Mouse (Mus musculus): Measurements from ENCODE around the gene March1. TPM values are rescaled to one million over a fixed set of nuclear protein-coding genes. Genes with fewer than 3 reads are reported as not detected.
A peak's percentile ranks its signal among the peaks of the same experiment; 100 is the strongest.

March1 gene
- polyA plus RNA-seq, 1 experiment from 2014 or later, result 0.23 TPM

- Histone ChIP-seq H3K4me3 (no peak overlapping the region), H3K4me1 (no peaks in the 10 kb centered on the region), H3K4me2 (no peak overlapping the region), H3K36me3 (no peaks in the 10 kb centered on the region), H3K9ac (no peak overlapping the region), H3K27ac (no peak overlapping the region), H3K9me3 (replicated peaks) (no peaks in the 10 kb centered on the region), H3K27me3 (replicated peaks) (no peaks in the 10 kb centered on the region)
- 72% methylated on average over 3 of the region's 3 CpGs for WGBS (ENCODE audit: insufficient replicate concordance)
- no peak for ATAC-seq
These were observed 582.5 kb downstream of the March1 start for GRCm38 (mm10) chr8:66200169-66200568.

DNA sequence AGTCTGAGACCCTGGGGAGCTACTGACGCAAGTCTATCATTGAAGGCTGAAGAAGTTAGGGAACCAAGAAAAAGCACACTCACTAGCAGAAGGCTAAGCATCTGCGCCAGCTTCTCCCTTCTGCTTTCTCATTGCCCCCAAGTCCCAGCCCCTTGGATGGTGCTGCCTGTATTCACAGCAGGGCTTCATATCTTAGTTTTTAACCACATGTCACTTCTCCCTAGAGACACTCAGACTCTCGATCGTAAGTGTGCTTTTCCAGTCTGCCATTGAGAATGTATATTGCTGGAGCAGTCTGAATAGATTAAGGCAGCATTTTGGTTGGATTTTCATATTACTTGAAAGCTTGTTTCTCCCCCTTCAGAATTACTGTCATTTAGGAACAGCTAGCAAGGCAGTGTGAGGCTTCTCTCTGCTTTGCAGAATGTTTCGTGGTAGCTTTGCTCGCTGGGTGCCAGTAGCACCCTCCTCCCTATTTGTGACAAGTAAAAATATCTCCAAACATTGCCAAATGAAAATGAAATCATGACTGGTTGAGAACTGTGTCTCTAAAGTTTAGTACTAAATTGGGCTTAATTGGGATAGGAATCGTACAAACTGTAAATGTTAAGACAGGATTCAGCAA, 586.2 kb downstream of the March1 start:
- H3K9ac ChIP-seq, result no peak overlapping the region
- no peaks in the 10 kb centered on the region for H3K27me3 ChIP-seq (replicated peaks)
- no peaks in the 10 kb centered on the region for H3K4me1 ChIP-seq
- no peaks in the 10 kb centered on the region for H3K9me3 ChIP-seq (replicated peaks)
- H3K4me3 ChIP-seq, result no peak overlapping the region
- 78% methylated on average over 7 of the region's 7 CpGs for WGBS (ENCODE audit: insufficient replicate concordance)
- no peak overlapping the region for H3K4me2 ChIP-seq
- H3K27ac ChIP-seq, result no peak overlapping the region
- ATAC-seq, result no peak
- no peaks in the 10 kb centered on the region for H3K36me3 ChIP-seq

DNA sequence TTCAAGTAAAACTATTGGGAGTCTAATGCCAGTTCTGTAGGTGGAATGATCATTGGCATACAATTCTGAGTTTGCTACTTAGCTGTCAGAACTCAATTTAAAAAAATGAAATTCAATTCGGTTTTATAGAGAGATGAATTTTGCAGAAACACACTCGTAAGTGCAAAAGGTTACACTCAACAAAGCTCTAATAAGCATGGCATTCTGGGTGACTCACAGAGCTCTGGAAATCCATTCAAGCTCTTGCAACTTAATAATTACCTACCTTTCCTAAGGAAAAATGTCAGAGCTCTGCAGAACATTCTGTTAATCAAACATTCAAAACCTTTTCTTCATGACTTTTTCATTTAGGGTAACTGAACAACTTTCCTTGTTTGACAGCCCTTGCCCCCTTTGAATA, 591.9 kb downstream of the March1 start:
- WGBS (ENCODE audit: insufficient replicate concordance), result 45% methylated on average over 2 of the region's 2 CpGs
- Histone ChIP-seq H3K4me3 (no peak overlapping the region), H3K9ac (no peak overlapping the region), H3K27ac (no peak overlapping the region), H3K9me3 (replicated peaks) (no peaks in the 10 kb centered on the region), H3K4me1 (no peaks in the 10 kb centered on the region), H3K4me2 (no peak overlapping the region), H3K27me3 (replicated peaks) (no peaks in the 10 kb centered on the region), H3K36me3 (no peaks in the 10 kb centered on the region)
- no peak for ATAC-seq

DNA sequence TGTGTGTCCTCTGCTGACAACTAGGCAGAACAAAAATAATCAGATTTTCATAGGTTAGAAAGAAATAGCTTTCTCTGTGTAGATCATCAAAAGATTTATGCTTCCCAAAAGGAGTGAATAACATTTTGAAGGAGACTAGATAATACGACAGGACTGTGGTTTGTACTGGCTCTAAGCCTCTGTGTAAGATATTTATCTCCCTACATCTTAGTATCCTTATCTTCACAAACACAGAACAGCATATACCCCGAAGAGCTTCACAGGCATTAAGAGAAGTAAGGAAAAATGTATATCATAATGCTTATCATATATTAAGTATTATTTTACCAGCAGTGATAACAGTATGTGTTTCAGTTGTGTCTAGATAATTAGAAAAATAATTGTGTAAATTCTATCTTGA, 592.6 kb downstream of the March1 start:
- Histone ChIP-seq H3K27me3 (replicated peaks) (no peaks in the 10 kb centered on the region), H3K9me3 (replicated peaks) (no peaks in the 10 kb centered on the region), H3K4me2 (no peak overlapping the region), H3K4me3 (no peak overlapping the region), H3K4me1 (no peaks in the 10 kb centered on the region), H3K9ac (no peak overlapping the region), H3K36me3 (no peaks in the 10 kb centered on the region), H3K27ac (no peak overlapping the region)
- 37% methylated on average over 2 of the region's 2 CpGs for WGBS (ENCODE audit: insufficient replicate concordance)
- no peak for ATAC-seq

GRCm38 (mm10) chr8:66219974-66220373, 602.3 kb downstream of the March1 start:
- Histone ChIP-seq H3K36me3 (no peaks in the 10 kb centered on the region), H3K27ac (no peak overlapping the region), H3K27me3 (replicated peaks) (no peaks in the 10 kb centered on the region), H3K4me3 (no peak overlapping the region), H3K4me1 (no peaks in the 10 kb centered on the region), H3K4me2 (no peak overlapping the region), H3K9me3 (replicated peaks) (no peaks in the 10 kb centered on the region), H3K9ac (no peak overlapping the region)
- no peak for ATAC-seq
- WGBS (ENCODE audit: insufficient replicate concordance), result 40% methylated on average over 1 of the region's 1 CpGs

DNA sequence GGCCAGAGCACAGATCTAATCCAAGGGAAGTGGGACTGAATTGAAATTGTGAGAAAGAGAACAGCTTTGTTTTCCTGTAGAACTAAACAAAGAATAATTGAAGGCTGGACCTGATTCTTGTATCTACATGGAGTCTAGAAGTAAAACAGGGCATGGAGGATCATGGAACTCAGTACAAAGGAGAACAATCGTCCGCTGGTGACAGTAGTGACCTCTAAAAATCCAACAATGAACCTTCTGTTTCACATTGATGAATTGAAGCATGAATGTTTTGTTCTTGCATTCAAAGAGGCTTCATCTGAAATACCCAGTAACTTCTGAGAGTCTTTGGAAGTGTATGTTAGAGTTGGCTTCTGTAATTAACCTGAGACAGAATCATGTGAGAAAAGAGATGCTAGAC, 612.2 kb downstream of the March1 start:
- Histone ChIP-seq H3K27ac (no peak overlapping the region), H3K4me3 (no peak overlapping the region), H3K27me3 (replicated peaks) (no peaks in the 10 kb centered on the region), H3K9ac (no peak overlapping the region), H3K36me3 (no peaks in the 10 kb centered on the region), H3K9me3 (replicated peaks) (no peaks in the 10 kb centered on the region), H3K4me2 (no peak overlapping the region), H3K4me1 (no peaks in the 10 kb centered on the region)
- WGBS (ENCODE audit: insufficient replicate concordance), result 57% methylated on average over 2 of the region's 2 CpGs
- ATAC-seq, result no peak

DNA sequence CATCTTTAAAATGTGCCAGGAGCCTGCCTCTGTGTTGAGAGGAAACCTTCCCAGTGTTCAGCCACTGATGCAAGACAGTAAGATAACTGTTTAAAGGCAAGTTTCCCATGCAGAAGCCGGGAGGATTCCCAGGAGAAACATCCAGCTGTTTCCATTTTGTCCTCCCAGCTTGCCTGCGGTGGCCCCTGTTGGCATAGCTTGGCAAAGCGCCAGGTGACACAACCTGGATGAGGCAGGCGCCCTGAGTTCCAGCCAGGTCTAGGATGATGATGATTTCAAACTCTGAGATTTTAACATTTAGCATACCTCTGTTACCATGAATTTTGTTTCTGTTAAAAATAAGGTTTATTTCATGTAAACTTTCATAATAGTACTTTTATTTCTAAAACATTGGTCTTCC, 651.8 kb downstream of the March1 start:
- Histone ChIP-seq H3K27ac (no peak overlapping the region), H3K27me3 (replicated peaks) (no peaks in the 10 kb centered on the region), H3K4me1 (no peaks in the 10 kb centered on the region), H3K4me3 (no peak overlapping the region), H3K9ac (no peak overlapping the region), H3K4me2 (no peak overlapping the region), H3K9me3 (replicated peaks) (no peaks in the 10 kb centered on the region), H3K36me3 (no peaks in the 10 kb centered on the region)
- WGBS (ENCODE audit: insufficient replicate concordance), result 52% methylated on average over 4 of the region's 4 CpGs
- ATAC-seq, result no peak

- Histone ChIP-seq H3K9me3 (replicated peaks) (no peaks in the 10 kb centered on the region), H3K36me3 (no peaks in the 10 kb centered on the region), H3K27me3 (replicated peaks) (no peaks in the 10 kb centered on the region), H3K4me1 (no peaks in the 10 kb centered on the region), H3K9ac (no peak overlapping the region), H3K4me2 (no peak overlapping the region), H3K4me3 (no peak overlapping the region), H3K27ac (no peak overlapping the region)
- WGBS (ENCODE audit: insufficient replicate concordance), result 66% methylated on average over 2 of the region's 2 CpGs
- no peak for ATAC-seq
These were observed 652.4 kb downstream of the March1 start for GRCm38 (mm10) chr8:66270116-66270515.

- 77% methylated on average over 7 of the region's 7 CpGs for WGBS (ENCODE audit: insufficient replicate concordance)
- Histone ChIP-seq H3K4me3 (no peak overlapping the region), H3K36me3 (no peaks in the 10 kb centered on the region), H3K9ac (no peak overlapping the region), H3K9me3 (replicated peaks) (no peaks in the 10 kb centered on the region), H3K4me2 (no peak overlapping the region), H3K27ac (no peak overlapping the region), H3K27me3 (replicated peaks) (no peaks in the 10 kb centered on the region), H3K4me1 (no peaks in the 10 kb centered on the region)
- no peak for ATAC-seq
These were observed 700.1 kb downstream of the March1 start for GRCm38 (mm10) chr8:66317824-66318223.

GRCm38 (mm10) chr8:66323045-66323807, 705.5 kb downstream of the March1 start:
- H3K27ac ChIP-seq, result no peak overlapping the region
- H3K36me3 ChIP-seq, result no peaks in the 10 kb centered on the region
- H3K4me2 ChIP-seq, result no peak overlapping the region
- peak; percentile 73 for ATAC-seq
- no peak overlapping the region for H3K9ac ChIP-seq
- H3K4me3 ChIP-seq, result no peak overlapping the region
- H3K27me3 ChIP-seq (replicated peaks), result no peaks in the 10 kb centered on the region
- no peaks in the 10 kb centered on the region for H3K4me1 ChIP-seq
- H3K9me3 ChIP-seq (replicated peaks), result no peaks in the 10 kb centered on the region
- WGBS (ENCODE audit: insufficient replicate concordance), result 13% methylated on average over 4 of the region's 4 CpGs

DNA sequence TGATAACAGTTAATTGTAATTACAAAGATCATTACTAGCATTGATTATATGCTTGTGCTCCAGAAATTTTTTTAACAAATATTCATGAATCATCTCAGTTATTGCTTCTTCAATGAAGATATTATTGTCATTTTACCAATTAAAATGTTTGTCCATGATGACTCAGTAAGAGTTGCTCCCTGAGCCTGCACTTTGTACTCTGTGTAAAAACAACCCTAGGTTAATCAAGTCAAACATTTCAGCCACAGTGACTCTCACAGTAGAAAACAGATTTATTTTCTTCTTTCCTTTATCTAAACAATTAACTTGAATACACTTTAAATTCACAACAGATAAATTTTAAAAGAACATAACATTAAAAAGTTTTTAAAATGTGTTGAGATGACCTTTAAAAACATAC, 708.7 kb downstream of the March1 start:
- Histone ChIP-seq H3K27ac (no peak overlapping the region), H3K9me3 (replicated peaks) (no peaks in the 10 kb centered on the region), H3K4me3 (no peak overlapping the region), H3K36me3 (no peaks in the 10 kb centered on the region), H3K9ac (no peak overlapping the region), H3K4me1 (no peaks in the 10 kb centered on the region), H3K27me3 (replicated peaks) (no peaks in the 10 kb centered on the region), H3K4me2 (no peak overlapping the region)
- no peak for ATAC-seq

DNA sequence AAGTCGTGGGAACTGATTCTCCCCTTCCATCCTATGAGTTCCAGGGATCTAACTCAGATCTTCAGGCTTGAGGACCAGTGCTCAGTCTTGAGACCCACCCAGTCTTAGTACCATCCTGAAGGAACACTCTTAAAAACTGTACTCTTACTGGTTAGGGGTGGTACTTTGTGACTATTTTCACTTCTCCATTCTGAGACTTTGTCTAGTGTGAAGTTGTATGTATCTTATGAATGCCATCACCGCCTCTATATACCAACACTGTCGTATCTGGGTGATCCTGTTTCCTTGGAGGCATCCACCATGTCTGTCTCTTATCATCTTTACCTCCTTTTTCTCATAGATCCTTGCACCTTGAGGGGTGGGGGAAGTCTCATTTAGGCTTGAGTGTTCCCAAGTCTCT, 714.5 kb downstream of the March1 start:
- Histone ChIP-seq H3K9ac (no peak overlapping the region), H3K4me2 (no peak overlapping the region), H3K4me3 (no peak overlapping the region), H3K9me3 (replicated peaks) (no peaks in the 10 kb centered on the region), H3K27me3 (replicated peaks) (no peaks in the 10 kb centered on the region), H3K27ac (no peak overlapping the region), H3K4me1 (no peaks in the 10 kb centered on the region), H3K36me3 (no peaks in the 10 kb centered on the region)
- no peak for ATAC-seq
- WGBS (ENCODE audit: insufficient replicate concordance), result 64% methylated on average over 3 of the region's 3 CpGs

GRCm38 (mm10) chr8:66334265-66334664, 716.6 kb downstream of the March1 start:
- no peaks in the 10 kb centered on the region for H3K36me3 ChIP-seq
- H3K9ac ChIP-seq, result no peak overlapping the region
- 44% methylated on average over 3 of the region's 3 CpGs for whole genome bisulfite sequencing (ENCODE audit: insufficient replicate concordance)
- no peak overlapping the region for H3K4me3 ChIP-seq
- ATAC-seq, result no peak
- H3K4me1 ChIP-seq, result no peaks in the 10 kb centered on the region
- H3K4me2 ChIP-seq, result no peak overlapping the region
- no peak overlapping the region for H3K27ac ChIP-seq
- H3K27me3 ChIP-seq (replicated peaks), result no peaks in the 10 kb centered on the region
- no peaks in the 10 kb centered on the region for H3K9me3 ChIP-seq (replicated peaks)

All from liver, embryonic 12.5 days (tissue).